Mouse (Mus musculus): ENCODE results near the gene Kdm2a.

DNA sequence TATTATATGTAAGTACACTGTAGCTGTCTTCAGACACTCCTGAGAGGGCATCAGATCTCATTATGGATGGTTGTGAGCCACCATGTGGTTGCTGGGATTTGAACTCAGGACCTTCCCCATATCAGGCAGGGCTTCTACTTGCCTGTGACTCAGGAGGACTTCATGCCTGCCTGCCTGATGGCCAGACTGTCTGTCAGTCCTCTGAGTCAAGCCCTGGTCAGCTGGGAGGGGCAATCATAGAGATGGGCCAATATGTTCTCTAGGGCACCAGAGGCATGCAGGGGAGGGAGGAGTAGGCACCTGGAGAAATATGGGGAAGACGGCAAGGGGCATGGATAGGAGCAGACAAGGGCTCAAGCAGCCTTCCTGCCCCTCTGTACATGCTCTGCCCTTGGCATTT, 36.9 kb upstream of the Kdm2a start:
- no peak for TF ChIP-seq CTCF (IDR thresholded peaks at IDR 0.05)
- no peak for TF ChIP-seq EP300 (IDR thresholded peaks at IDR 0.05)

Measured in lung, postnatal 0 days (tissue).